Comparison of ENCODE assay signal across 26 mouse cellular contexts in genomic region chr10:52302271-52302670, GRCm38 (mm10). TPM values are rescaled to one million over a fixed set of nuclear protein-coding genes. Genes with fewer than 3 reads are reported as not detected.
"Had no signal": no experiment of that assay in that cellular context is flagged by ENCODE, and none has a peak within 500 bp of the region (broad histone marks: within the 10 kb centered on the region; RNA-seq: fewer than 3 reads in every experiment).

No protein-coding gene starts in this region.

- ATAC-seq: liver, embryonic 12.5 days; liver, postnatal 0 days; lung, postnatal 0 days; midbrain, embryonic 13.5 days; midbrain, embryonic 15.5 days; midbrain, embryonic 16.5 days had no signal

- DNase-seq: left cerebral cortex, postnatal 4 days; liver; liver, embryonic 13.5 days; liver, postnatal 0 days; lung, adult 18-20 months; lung, adult 2 months; lung, embryonic 14.5 days; lung, postnatal 10 days; lung, postnatal 36 days; lung, postnatal 4 days; midbrain, embryonic 14.5 days had no signal

RNA-seq across cellular contexts. Expression of gene Gm26741, which starts 56.3 kb away (rescaled TPM):
- total RNA-seq: left cerebral cortex, adult 8-10 months; left cerebral cortex, postnatal 10 days; left cerebral cortex, postnatal 14 days; left cerebral cortex, postnatal 25 days; left cerebral cortex, postnatal 36 days; left cerebral cortex, postnatal 4 days; liver, adult 2 months; megakaryocyte progenitor cell, adult 5-6 weeks; megakaryocyte, adult 5-6 weeks; megakaryocyte-erythroid progenitor cell, adult 5-6 weeks; midbrain, postnatal 0 days had no signal
